Mouse (Mus musculus) inflammation-experienced regulatory T-cells, adult 6 months (primary cell): ENCODE measurements around the gene Sptssb. TPM values are rescaled to one million over a fixed set of nuclear protein-coding genes. Genes with fewer than 3 reads are reported as not detected.

Source experiments
- ATAC-seq: one replicate; pipeline ENCODE4 v1.8.0; 2017
- polyA plus RNA-seq, 3 experiments: library from polyadenylated mRNA; unstranded; fragments of 100-300 nt; shearing (Covaris generic); gene quantifications; one replicate each; pipeline ENCODE4 v1.2.1; 2017

The Sptssb gene
- polyA plus RNA-seq, 3 experiments from 2014 or later: not detected

GRCm38 (mm10) chr3:69829532-69829931, 30.2 kb downstream of the Sptssb start:
- no peak for ATAC-seq

- ATAC-seq: no peak
Measured at GRCm38 (mm10) chr3:69824536-69824935, 35.2 kb downstream of the Sptssb start.

GRCm38 (mm10) chr3:69820614-69821013, 39.1 kb downstream of the Sptssb start:
- ATAC-seq: no peak

DNA sequence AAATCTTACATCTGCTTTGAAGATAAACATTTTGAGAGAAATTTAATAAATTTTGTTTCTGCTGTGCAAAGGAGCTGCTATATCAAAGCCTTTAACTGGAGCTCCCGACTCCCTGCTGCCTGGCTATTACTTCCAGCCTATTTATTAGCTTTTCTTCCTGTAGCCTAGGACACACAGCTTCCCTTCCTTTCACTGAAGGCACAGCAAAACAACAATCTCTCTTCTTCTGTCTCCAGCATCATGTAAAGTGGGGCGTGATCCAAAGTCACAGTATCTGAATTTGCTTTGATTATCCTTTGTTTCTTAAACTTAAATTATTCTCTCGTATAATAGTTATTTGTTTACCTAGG, 39.9 kb downstream of the Sptssb start:
- no peak for ATAC-seq

DNA sequence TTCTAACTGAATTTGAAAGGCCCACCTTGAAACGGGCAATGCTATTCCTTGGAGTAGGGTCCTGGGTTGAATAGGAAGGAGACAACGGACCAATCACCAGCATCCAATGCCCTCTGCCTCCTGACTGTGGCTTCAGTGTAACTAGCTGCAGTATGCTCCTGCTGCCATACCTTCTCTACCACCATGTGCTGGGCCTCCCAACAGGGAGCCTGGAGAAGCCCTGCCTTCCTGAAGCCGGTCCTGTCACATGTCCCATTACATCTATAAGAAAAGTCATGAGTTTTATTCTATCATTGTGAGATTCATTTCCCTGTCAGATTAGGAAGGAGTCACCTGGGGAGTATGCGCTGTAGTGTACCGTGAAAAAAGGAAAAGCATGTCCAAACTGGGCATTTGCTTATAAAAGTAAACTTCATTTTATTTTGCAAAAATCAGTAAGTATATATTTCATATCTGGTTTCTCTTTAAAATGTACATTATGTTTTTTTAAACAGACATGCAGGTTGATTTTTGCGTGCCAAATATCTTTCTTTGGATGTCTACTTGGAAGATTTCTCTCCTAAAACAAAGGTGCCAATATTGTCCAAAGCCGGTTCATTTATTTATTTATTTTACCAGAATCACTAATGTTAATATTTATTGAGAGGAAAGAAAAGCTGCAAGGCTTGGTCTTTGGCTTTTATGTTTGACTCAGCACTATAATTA, 40.4 kb downstream of the Sptssb start:
- no peak for ATAC-seq

- ATAC-seq: no peak
Measured at GRCm38 (mm10) chr3:69818466-69818865, 41.3 kb downstream of the Sptssb start.

GRCm38 (mm10) chr3:69816547-69816946, 43.2 kb downstream of the Sptssb start:
- ATAC-seq: no peak

- ATAC-seq: no peak
Measured at GRCm38 (mm10) chr3:69813005-69813695, 46.6 kb downstream of the Sptssb start.

DNA sequence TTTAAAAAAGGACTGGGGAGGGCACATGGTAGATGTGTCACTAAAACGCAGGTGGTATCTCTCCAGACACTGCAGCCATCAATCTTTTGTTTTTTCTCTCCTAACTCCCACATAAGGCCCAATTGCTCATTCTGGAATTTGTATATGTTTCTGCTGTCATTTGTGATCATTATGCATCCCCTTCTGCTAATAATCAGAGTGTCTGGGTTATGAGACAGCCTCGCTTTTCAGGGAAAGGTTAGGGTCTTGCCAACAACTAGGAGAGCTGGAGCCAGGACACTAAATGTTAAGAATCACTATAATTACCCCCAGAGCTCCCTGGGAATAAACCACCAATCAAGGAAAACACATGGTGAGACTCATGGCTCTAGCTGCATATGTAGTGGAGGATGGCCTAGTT, 47.3 kb downstream of the Sptssb start:
- no peak for ATAC-seq

DNA sequence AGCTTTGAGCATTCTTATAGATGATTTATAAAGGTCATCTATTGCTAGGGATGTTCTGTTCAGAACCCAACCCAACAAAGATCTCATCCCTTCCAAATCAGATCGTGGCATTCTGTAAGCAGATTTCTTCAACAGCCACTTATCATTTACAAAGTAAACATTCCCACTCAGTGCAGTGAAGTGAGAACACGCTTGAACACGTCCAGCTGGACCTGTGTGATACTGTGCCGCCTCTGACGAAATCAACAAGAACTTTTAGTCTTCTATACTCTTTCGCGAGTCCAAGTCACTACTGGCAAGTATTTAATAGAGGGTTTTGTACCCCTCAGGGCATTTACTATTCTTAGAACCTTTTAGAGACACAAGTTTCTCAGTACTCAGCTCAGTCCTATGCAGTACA, 51.3 kb downstream of the Sptssb start:
- no peak for ATAC-seq

- no peak for ATAC-seq
Measured at GRCm38 (mm10) chr3:69803137-69803536, 56.6 kb downstream of the Sptssb start.

GRCm38 (mm10) chr3:69800829-69801384, 58.8 kb downstream of the Sptssb start:
- ATAC-seq: no peak

- ATAC-seq: no peak
Measured at GRCm38 (mm10) chr3:69799096-69799495, 60.6 kb downstream of the Sptssb start.

- no peak for ATAC-seq
Measured at GRCm38 (mm10) chr3:69797969-69798368, 61.8 kb downstream of the Sptssb start.

DNA sequence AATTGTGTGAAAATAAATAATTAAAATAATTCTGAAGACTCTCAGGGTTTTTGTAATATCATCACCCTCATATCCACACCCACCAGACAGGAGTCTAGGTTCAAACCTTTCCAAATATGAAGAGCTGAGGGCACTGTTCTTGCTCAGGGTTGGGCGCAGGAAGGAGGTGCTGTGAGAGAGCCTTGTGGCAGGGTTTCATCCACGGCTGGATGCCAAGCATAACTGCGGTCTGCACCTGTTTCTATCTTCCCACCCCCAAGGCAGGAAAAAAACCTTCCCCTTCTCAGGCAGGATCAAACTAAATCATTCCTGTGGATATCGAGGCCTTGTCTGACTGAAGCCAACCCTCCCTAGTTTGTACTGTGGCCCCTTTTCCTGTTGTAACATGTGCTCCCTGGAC, 62.2 kb downstream of the Sptssb start:
- ATAC-seq: no peak

GRCm38 (mm10) chr3:69792823-69793417, 66.8 kb downstream of the Sptssb start:
- ATAC-seq: no peak

GRCm38 (mm10) chr3:69779246-69779796, 80.4 kb downstream of the Sptssb start:
- no peak for ATAC-seq

GRCm38 (mm10) chr3:69773356-69773755, 86.4 kb downstream of the Sptssb start:
- no peak for ATAC-seq

Other genes with a start within 250 kb of the Sptssb start
- 100 to 1,000 TPM; 125 to 133 (median 128) TPM for gene Nmd3, start 138.0 kb downstream of the Sptssb start, polyA plus RNA-seq
- not detected for gene Otol1, start 147.7 kb upstream of the Sptssb start, polyA plus RNA-seq